In the genomic region with DNA sequence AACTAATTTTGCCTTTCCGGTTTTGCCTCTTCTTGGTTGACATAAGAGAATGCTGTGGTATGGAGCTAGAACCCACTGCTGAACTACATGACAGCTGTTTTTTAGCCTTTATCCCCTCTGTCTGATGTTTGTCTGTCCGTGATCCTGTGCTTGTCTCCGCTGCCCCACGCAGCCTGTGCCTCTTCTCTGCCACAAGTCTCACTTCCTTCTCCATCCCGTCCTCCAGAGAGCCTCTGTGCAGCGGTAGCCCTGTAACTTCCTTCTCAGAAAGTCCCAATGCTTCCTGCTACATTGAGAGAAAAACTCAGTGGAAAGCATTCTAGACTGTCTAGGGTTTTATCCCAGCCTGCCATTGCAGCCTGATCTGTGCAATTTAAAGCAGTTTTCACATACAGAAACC, we compare ENCODE assay signal across 8 mouse cellular contexts. TPM values are rescaled to one million over a fixed set of nuclear protein-coding genes. Genes with fewer than 3 reads are reported as not detected.
A peak's percentile ranks its signal among the peaks of the same experiment; 100 is the strongest.
DNase-seq lines count a peak whose midpoint lies in the region; ATAC-seq and TF ChIP-seq lines count a peak whose summit lies in the region.

No protein-coding gene starts in this region.

- no peaks in the 10 kb centered on the region for H3K27me3 ChIP-seq in kidney, postnatal 0 days (ENCODE audit: insufficient read depth, low read length)
- H3K27me3 ChIP-seq in embryonic facial prominence, embryonic 12.5 days = no peaks in the 10 kb centered on the region
- no peaks in the 10 kb centered on the region for H3K27me3 ChIP-seq in intestine, postnatal 0 days (replicated peaks; ENCODE audit: control insufficient read depth, insufficient read depth, low read length)

- peak overlapping the region; percentile 72; the same call in 1 of the 2 replicates for H3K4me3 ChIP-seq in kidney, postnatal 0 days (replicated peaks; ENCODE audit: low read depth, low read length)
- H3K4me3 ChIP-seq in embryonic facial prominence, embryonic 12.5 days = peak overlapping the region; percentile 95; the same call in 1 of the 2 replicates
- H3K4me3 ChIP-seq in intestine, postnatal 0 days (ENCODE audit: low read depth, low read length) = peak overlapping the region; percentile 99

- peaks cover 4% of the 10 kb centered on the region for H3K4me1 ChIP-seq in kidney, postnatal 0 days (replicated peaks; ENCODE audit: insufficient read depth, low read length)
- peaks cover 10% of the 10 kb centered on the region for H3K4me1 ChIP-seq in embryonic facial prominence, embryonic 12.5 days
- no peaks in the 10 kb centered on the region for H3K4me1 ChIP-seq in intestine, postnatal 0 days (replicated peaks; ENCODE audit: control insufficient read depth, insufficient read depth, low read length)

- no peak overlapping the region for H3K27ac ChIP-seq in kidney, postnatal 0 days
- no peak overlapping the region for H3K27ac ChIP-seq in embryonic facial prominence, embryonic 12.5 days
- H3K27ac ChIP-seq in intestine, postnatal 0 days (ENCODE audit: low read depth, low read length) = no peak overlapping the region

- H3K36me3 ChIP-seq in kidney, postnatal 0 days (ENCODE audit: insufficient read depth, low read length) = peaks cover 43% of the 10 kb centered on the region
- H3K36me3 ChIP-seq in embryonic facial prominence, embryonic 12.5 days = peaks cover 54% of the 10 kb centered on the region
- H3K36me3 ChIP-seq in intestine, postnatal 0 days (ENCODE audit: control insufficient read depth, insufficient read depth) = peaks cover 55% of the 10 kb centered on the region

- ATAC-seq in kidney, postnatal 0 days (replicated peaks; ENCODE audit: low FRiP score, low read depth) = no peak
- ATAC-seq in embryonic facial prominence, embryonic 12.5 days (ENCODE audit: insufficient number of reproducible peaks, insufficient read depth, low FRiP score, low TSS enrichment) = no peak
- no peak for ATAC-seq in intestine, postnatal 0 days
- 0 out of 2 replicates have a peak, but pooled peaks have one; percentile 21 for ATAC-seq in monocyte, adult 5-6 weeks (replicated peaks; ENCODE audit: insufficient number of reproducible peaks, low FRiP score, low TSS enrichment, poor library complexity, severe bottlenecking)

- no peaks in the 10 kb centered on the region for H3K9me3 ChIP-seq in kidney, postnatal 0 days (replicated peaks; ENCODE audit: low read length)
- no peaks in the 10 kb centered on the region for H3K9me3 ChIP-seq in embryonic facial prominence, embryonic 12.5 days
- H3K9me3 ChIP-seq in intestine, postnatal 0 days (ENCODE audit: control insufficient read depth) = no peaks in the 10 kb centered on the region

- DNase-seq in kidney, postnatal 0 days (ENCODE audit: low spot score) = no peak
- no peak for DNase-seq in kidney, adult 11 months
- DNase-seq in right cerebral cortex, postnatal 25 days = no peak
- no peak for DNase-seq in kidney, postnatal 10 days
- DNase-seq in cerebellum, postnatal 25 days = no peak

- no peak for TF ChIP-seq CTCF in kidney, postnatal 0 days (IDR thresholded peaks at IDR 0.05; ENCODE audit: low read depth)
- TF ChIP-seq CTCF in intestine, postnatal 0 days (IDR thresholded peaks at IDR 0.05; ENCODE audit: low read depth) = no peak

- WGBS in kidney, postnatal 0 days = 79% methylated on average over 6 of the region's 6 CpGs
- WGBS in embryonic facial prominence, embryonic 12.5 days = 89% methylated on average over 6 of the region's 6 CpGs
- 50% methylated on average over 6 of the region's 6 CpGs for WGBS in intestine, postnatal 0 days

- 0 out of 2 replicates have a peak overlapping the region, but pooled peaks have one; percentile 0 for H3K9ac ChIP-seq in kidney, postnatal 0 days (ENCODE audit: low read depth, low read length)
- no peak overlapping the region for H3K9ac ChIP-seq in embryonic facial prominence, embryonic 12.5 days
- no peak overlapping the region for H3K9ac ChIP-seq in intestine, postnatal 0 days (ENCODE audit: low read depth, low read length)

- peak overlapping the region; percentile 52 for H3K4me2 ChIP-seq in kidney, postnatal 0 days (ENCODE audit: low read length)
- peak overlapping the region; percentile 85 for H3K4me2 ChIP-seq in embryonic facial prominence, embryonic 12.5 days (replicated peaks)
- H3K4me2 ChIP-seq in intestine, postnatal 0 days (replicated peaks; ENCODE audit: low read depth) = peak overlapping the region; percentile 84

RNA-seq across cellular contexts. Expression of gene Arpc4, which starts 1.3 kb away (rescaled TPM):
- polyA plus RNA-seq in kidney, postnatal 0 days (2015; fragmentation: Nextera tagmentation; extraction: Ambion mirVana) = 375 and 420 TPM in 2 replicates
- 354 and 364 TPM in 2 replicates for polyA plus RNA-seq in embryonic facial prominence, embryonic 12.5 days (2016; fragmentation: Nextera tagmentation; extraction: Ambion mirVana)
- 409 and 418 TPM in 2 replicates for polyA plus RNA-seq in intestine, postnatal 0 days (2015; fragmentation: Nextera tagmentation; extraction: Ambion mirVana)
- total RNA-seq in monocyte, adult 5-6 weeks (2017) = 296 to 345 TPM (median 318 TPM) in 3 replicates

RNA-seq across cellular contexts. Expression of gene Tada3, which starts 1.6 kb away (rescaled TPM):
- 37.9 and 39.9 TPM in 2 replicates for polyA plus RNA-seq in kidney, postnatal 0 days (2015; fragmentation: Nextera tagmentation; extraction: Ambion mirVana)
- 52.7 and 53.4 TPM in 2 replicates for polyA plus RNA-seq in embryonic facial prominence, embryonic 12.5 days (2016; fragmentation: Nextera tagmentation; extraction: Ambion mirVana)
- polyA plus RNA-seq in intestine, postnatal 0 days (2015; fragmentation: Nextera tagmentation; extraction: Ambion mirVana) = 19.7 and 23.5 TPM in 2 replicates
- 7.9 to 22.4 TPM (median 9.8 TPM) in 3 replicates for total RNA-seq in monocyte, adult 5-6 weeks (2017)

RNA-seq across cellular contexts. Expression of gene Ttll3, which starts 9.8 kb away (rescaled TPM):
- polyA plus RNA-seq in kidney, postnatal 0 days (2015; fragmentation: Nextera tagmentation; extraction: Ambion mirVana) = 1.5 and 2.0 TPM in 2 replicates
- polyA plus RNA-seq in embryonic facial prominence, embryonic 12.5 days (2016; fragmentation: Nextera tagmentation; extraction: Ambion mirVana) = 6.3 and 6.4 TPM in 2 replicates
- polyA plus RNA-seq in intestine, postnatal 0 days (2015; fragmentation: Nextera tagmentation; extraction: Ambion mirVana) = 1.4 and 1.6 TPM in 2 replicates
- total RNA-seq in monocyte, adult 5-6 weeks (2017) = 12.9 to 26.5 TPM (median 15.3 TPM) in 3 replicates

RNA-seq across cellular contexts. Expression of gene Camk1, which starts 35.5 kb away (rescaled TPM):
- polyA plus RNA-seq in kidney, postnatal 0 days (2015; fragmentation: Nextera tagmentation; extraction: Ambion mirVana) = 90.6 and 99.7 TPM in 2 replicates
- 94.1 and 96.3 TPM in 2 replicates for polyA plus RNA-seq in embryonic facial prominence, embryonic 12.5 days (2016; fragmentation: Nextera tagmentation; extraction: Ambion mirVana)
- polyA plus RNA-seq in intestine, postnatal 0 days (2015; fragmentation: Nextera tagmentation; extraction: Ambion mirVana) = 35.9 and 37.0 TPM in 2 replicates
- total RNA-seq in monocyte, adult 5-6 weeks (2017) = 27.9 to 116 TPM (median 103 TPM) in 3 replicates

RNA-seq across cellular contexts. Expression of gene Rpusd3, which starts 39.9 kb away (rescaled TPM):
- polyA plus RNA-seq in kidney, postnatal 0 days (2015; fragmentation: Nextera tagmentation; extraction: Ambion mirVana) = 24.4 and 30.5 TPM in 2 replicates
- polyA plus RNA-seq in embryonic facial prominence, embryonic 12.5 days (2016; fragmentation: Nextera tagmentation; extraction: Ambion mirVana) = 26.0 and 28.6 TPM in 2 replicates
- 21.5 and 23.9 TPM in 2 replicates for polyA plus RNA-seq in intestine, postnatal 0 days (2015; fragmentation: Nextera tagmentation; extraction: Ambion mirVana)
- total RNA-seq in monocyte, adult 5-6 weeks (2017) = 0.96 to 6.9 TPM (median 4.4 TPM) in 3 replicates
